Mouse (Mus musculus) layer of hippocampus, adult 18-20 months (tissue): ENCODE results near the gene Obox5. TPM values are rescaled to one million over a fixed set of nuclear protein-coding genes. Genes with fewer than 3 reads are reported as not detected.
"Not testable (repeated sequence)": the region's sequence is repeated elsewhere in the genome, so short reads cannot be mapped to it uniquely, and the experiment has no call there.

Experiments used
- DNase-seq, 2 experiments: peaks; one replicate each; pipeline ENCODE4 v3.0.0; 2022; ENCODE audit warnings: low spot score in 2 of 2
- long read RNA-seq: library from polyadenylated mRNA; stranded (forward); transcript quantifications from one replicate; pipeline ENCODE4 v2.0.0, GENCODE M21; 2021
- total RNA-seq, 2 experiments: library from RNA; stranded (reverse); gene quantifications; 2 replicates each; pipeline ENCODE4 v1.2.3; 2021

The Obox5 gene
- total RNA-seq: under 1 TPM in 1 of 2 experiments, not detected in 1; 0.50 TPM
- long read RNA-seq: 0 reads

DNA sequence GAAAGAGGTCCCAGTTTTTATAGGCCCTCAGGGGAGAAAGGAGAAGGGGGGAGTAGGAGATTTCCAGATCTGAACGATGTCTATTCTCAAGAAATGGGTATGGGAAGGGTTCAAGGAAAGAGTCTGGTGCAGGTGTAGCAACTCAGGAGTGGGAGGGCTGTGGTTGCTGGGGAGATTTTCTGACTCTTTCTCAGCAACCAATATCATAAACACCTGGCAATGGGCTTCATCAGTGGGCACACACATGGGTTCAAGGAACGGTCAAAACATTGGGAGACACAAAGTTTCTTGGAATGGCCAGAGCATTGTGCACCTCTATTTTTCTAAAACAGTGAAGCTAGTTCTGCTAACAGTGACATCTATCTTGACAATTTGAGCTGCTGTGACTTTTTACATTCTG, at the start of gene Obox5:
Gene Obox5 (plus strand): TSS at position 301 of the 400 bp plus-strand sequence.
- not testable (repeated sequence) for DNase-seq

DNA sequence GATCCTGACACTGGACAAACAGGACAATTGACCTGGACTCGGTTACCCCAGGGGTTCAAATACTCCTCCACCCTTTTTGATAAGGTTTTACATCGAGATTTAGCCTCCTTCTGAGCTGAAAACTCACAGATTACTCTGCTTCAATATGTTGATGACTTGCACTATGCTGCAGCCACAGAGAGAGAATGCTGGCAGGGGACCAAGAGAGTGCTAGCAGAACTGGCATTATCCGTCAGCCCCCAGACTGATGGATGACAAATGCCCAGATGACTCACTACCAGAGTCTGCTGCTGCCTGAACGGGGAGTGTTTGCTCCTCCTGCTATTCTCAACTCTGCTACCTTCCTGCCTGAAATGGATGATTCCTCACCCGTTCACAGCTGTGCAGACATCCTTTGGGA, 635 bp upstream of the Obox5 start:
- DNase-seq: peak; percentile 45 to 79

Other genes with a start within 250 kb of the Obox5 start
- not detected for gene Obox3, start 110.2 kb upstream of the Obox5 start, total RNA-seq
- not detected for gene Obox6, start 89.5 kb downstream of the Obox5 start, total RNA-seq
- gene Crx, start 129.8 kb downstream of the Obox5 start, total RNA-seq: not detected
- gene Crxos, start 132.5 kb downstream of the Obox5 start, total RNA-seq: not detected
- gene Selenow, start 172.3 kb downstream of the Obox5 start, total RNA-seq: 1,000 to 10,000 TPM; 1,389 to 1,431 TPM
- gene Nop53, start 195.9 kb downstream of the Obox5 start, total RNA-seq: 100 to 1,000 TPM; 143 to 144 TPM
- gene Ehd2, start 217.4 kb downstream of the Obox5 start, total RNA-seq: 1 to 10 TPM; 5.6 to 6.1 TPM